Mouse (Mus musculus) spleen, adult 2 months (tissue): ENCODE data around the gene Aldh3b2.

ENCODE experiments used
- CTCF ChIP-seq: fragments of 200-500 bp; IDR thresholded peaks from 2 replicates; pipeline ENCODE4 v1.5.1; 2011; ENCODE audit warnings: mild to moderate bottlenecking, inconsistent platforms; ENCODE audit not compliant: insufficient read depth, insufficient read length, insufficient replicate concordance; ENCODE audit errors: extremely low read depth
- POLR2A ChIP-seq: fragments of 200-500 bp; IDR thresholded peaks from 2 replicates; pipeline ENCODE4 v1.6.1; 2011; ENCODE audit warnings: low read depth, low read length, inconsistent platforms

- TF ChIP-seq CTCF (no peak), POLR2A (no peak)
These were observed 15.9 kb downstream of the Aldh3b2 start for GRCm38 (mm10) chr19:3988066-3988465.
